Mouse (Mus musculus): Measurements from ENCODE around the gene Strn3. TPM values are rescaled to one million over a fixed set of nuclear protein-coding genes. Genes with fewer than 3 reads are reported as not detected.
A peak's percentile ranks its signal among the peaks of the same experiment; 100 is the strongest.
"Not testable (repeated sequence)": the region's sequence is repeated elsewhere in the genome, so short reads cannot be mapped to it uniquely, and the experiment has no call there.

The Strn3 gene
- total RNA-seq, 2 experiments from 2014 or later = 79.3 to 81.5 TPM

DNA sequence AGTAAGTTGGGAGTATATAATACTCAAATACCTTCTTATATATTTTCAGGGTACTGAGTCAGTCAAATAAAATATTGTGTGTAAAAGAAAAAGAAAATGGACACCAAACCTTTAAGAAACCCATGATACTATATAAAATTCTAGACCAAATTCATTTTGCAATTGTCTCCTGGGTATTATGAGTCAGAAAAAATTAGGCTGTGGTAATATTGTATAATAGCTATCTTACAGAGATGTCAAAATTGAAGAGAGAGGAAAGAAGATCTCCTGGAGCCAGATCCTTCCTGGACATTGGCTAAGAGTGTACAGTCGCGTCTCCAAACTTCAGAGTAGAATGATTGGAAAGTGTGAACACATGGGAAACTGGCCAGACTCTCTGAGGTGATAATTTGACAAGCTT is 4.5 kb upstream of the Strn3 start:
- no peak for DNase-seq (ENCODE audit: extremely low spot score in 1 of 2, low spot score in 2 of 2)
- intact Hi-C loops (cut with DNase I) = no loop called here

- DNase-seq (ENCODE audit: extremely low spot score in 1 of 2, low spot score in 2 of 2) = no peak
- intact Hi-C loops (cut with DNase I) = no loop called here
Observed at GRCm38 (mm10) chr12:51694966-51695365, 3.3 kb upstream of the Strn3 start.

DNA sequence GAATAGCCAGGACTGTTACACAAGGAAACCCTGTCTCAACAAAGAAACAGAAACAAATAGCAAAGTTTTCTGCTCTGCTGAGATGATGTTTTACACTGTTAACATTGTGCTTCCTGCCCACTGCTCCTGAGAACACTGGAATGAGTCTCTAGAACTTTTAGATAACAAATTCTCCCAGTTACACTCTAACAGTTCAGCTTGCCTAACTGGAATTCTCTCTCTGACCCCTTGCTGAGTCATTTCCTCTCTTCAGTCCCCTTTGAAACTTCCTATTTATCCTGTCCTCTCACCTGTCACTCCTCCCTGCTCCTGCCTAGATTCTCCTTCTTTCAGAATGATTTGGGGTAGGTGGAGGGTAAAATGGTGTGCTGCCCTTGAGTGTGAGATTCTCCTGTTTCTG is 2.4 kb upstream of the Strn3 start:
- no peak for DNase-seq (ENCODE audit: extremely low spot score in 1 of 2, low spot score in 2 of 2)
- intact Hi-C loops (cut with DNase I) = no loop called here

DNA sequence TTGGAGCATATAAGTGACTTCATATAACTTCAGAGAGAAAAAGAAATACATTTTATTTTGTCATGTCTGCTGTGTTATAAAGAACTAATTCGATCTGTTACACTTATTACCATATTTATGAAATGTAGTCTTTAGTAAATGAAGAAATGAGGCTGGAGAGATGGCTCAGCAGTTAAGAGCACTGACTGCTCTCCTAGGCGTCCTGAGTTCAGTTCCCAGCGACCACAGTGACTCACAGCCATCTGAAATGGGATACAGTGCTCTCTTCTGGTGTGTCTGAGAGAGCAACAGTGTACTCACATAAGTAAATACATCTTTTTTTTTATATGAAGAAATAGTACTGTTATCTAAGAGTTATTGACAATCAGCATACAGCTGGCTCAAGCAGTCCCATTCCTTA is 1.7 kb upstream of the Strn3 start:
- DNase-seq (ENCODE audit: extremely low spot score in 1 of 2, low spot score in 2 of 2) = no peak
- intact Hi-C loops (cut with DNase I) = no loop called here

- intact Hi-C loops (cut with DNase I); DNase-seq (ENCODE audit: extremely low spot score in 1 of 2, low spot score in 2 of 2): not testable (repeated sequence)
Observed at GRCm38 (mm10) chr12:51692870-51693269, 1.2 kb upstream of the Strn3 start.

DNA sequence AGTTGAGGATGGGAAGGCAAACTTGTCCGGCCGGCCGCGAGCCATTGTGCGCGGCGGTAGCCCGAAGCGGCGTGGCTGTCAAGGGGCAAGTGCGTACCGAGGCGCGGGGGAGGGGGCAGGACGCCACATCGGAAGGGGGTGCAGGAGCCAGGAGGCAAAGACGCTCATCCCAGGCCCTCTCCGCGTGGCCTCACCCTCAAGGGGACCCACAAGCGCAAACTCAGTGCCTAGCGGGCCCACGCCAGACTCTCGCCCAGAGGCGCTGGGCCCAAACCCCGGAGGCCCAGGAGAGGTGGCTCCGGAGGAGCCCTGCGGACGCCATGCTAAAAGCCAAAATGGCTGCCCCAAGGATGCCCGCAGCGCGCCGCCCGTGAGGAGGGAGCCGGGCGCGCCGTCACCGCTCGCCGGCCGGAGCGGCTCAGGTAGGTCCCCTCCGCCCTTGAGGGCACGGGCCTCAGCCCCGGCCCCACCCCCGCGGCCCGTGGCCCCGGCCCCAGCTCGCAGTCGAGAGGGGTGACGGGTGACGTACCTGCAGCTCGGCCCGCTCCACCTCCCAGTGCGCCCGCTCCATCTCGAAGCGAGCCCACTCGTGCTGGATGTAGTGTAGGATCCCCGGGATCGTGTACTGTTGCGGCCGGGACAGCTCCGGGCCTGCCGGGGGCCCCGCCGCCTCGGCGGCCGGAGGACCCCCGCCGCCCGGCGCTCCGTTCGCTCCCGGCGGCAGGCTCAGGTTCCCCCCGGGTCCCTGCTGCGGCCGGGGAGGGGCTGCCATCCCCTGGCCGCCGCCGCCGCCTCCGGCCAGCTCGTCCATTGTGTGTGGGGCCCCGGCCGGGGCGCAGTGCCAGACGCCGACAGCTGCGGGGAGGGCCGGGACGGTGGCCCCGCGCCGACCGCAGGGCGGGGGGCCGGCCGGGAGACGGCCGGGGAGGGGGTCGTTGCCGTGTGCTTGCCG is 528 bp downstream of the Strn3 start, which contains the start of gene Ap4s1:
TSS of gene Ap4s1 (plus strand) at position 141 of the 952 bp plus-strand sequence.
- intact Hi-C loops (cut with DNase I) = no loop called here
- DNase-seq (ENCODE audit: extremely low spot score in 1 of 2, low spot score in 2 of 2) = peak; percentile 44 to 84

GRCm38 (mm10) chr12:51688546-51688945 is 3.2 kb downstream of the Strn3 start:
- intact Hi-C loops (cut with DNase I) = no loop called here
- no peak for DNase-seq (ENCODE audit: extremely low spot score in 1 of 2, low spot score in 2 of 2)

DNA sequence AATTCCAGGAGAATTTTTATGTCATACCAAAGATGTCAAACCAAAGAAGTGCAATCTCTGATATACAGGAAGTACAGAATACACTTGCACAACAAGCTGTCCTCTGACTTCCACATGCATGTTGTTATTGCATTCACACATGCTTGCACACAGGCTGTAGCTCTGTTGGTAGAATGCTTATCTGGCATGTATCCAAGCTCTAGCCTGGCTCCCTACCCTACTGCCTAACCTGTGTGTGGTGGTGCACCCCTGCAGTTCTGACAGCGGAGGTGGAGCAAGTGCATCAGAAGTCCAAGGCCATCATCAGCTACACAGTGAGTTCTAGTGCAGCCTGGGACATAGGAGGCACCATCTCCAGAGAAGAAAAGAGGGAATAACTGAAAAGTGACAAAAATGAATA is 12.9 kb downstream of the Strn3 start:
- intact Hi-C loops (cut with DNase I) = no loop called here
- no peak for DNase-seq (ENCODE audit: extremely low spot score in 1 of 2, low spot score in 2 of 2)

DNA sequence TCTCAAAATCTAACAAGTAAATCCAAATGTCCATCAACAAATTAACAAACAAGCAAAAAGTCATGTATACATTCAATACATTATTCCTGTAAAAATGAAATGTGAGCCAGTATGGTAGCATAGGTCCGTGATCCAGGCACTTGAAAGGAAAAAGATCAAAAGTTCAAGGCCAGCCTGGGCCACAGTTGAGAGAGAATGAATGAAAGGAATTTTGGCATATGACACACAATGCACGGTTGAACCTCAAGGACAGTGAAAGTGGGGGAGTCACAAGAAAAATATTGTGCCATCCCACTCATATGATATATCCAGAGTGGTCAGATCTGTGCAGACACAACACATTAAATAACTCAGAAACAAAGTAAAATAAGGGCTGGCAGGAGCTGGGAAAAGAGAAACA is 15.3 kb downstream of the Strn3 start:
- DNase-seq (ENCODE audit: extremely low spot score in 1 of 2, low spot score in 2 of 2) = no peak
- intact Hi-C loops (cut with DNase I) = no loop called here

- intact Hi-C loops (cut with DNase I) = no loop called here
- DNase-seq (ENCODE audit: extremely low spot score in 1 of 2, low spot score in 2 of 2) = no peak
Observed at GRCm38 (mm10) chr12:51673270-51673669, 18.4 kb downstream of the Strn3 start.

- intact Hi-C loops (cut with DNase I) = no loop called here
Observed at GRCm38 (mm10) chr12:51671231-51671891, 20.3 kb downstream of the Strn3 start.

DNA sequence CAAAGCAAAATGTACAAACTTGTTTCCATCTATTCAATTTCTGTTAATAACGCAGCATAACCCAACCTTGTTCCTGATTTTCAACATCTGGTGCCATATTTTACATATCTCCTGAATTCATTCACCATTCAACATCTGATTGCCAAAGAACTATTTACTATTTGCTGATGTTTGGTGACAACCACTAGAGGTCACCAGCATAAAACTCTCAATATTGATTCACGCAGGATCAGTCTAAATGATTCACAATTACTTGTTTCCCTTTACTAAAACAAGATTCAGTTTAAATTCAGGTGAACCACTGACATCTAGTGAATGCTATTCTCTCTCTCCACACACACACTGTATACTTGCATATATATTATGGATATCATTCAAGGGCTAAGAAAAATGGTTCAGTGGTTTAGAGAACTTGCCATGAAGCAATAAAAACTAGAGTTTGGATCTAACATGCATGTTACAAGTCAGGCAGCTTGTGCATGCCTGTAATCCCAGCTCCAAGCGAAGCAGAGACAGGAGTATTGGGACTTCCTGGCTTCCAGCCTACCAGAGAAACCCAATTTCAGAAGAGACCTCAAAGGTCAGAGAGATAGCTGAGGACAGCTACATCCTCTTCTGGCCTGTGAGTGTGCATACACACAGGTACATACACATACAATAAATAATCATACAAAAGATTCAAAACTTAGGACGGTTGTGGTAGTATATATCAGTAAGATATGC is 24.8 kb downstream of the Strn3 start:
- DNase-seq (ENCODE audit: extremely low spot score in 1 of 2, low spot score in 2 of 2) = no peak
- intact Hi-C loops (cut with DNase I) = loop anchor here (5.0 kb wide), 1 partner anchor 75 kb away; no protein-coding TSS in a partner anchor

More at GRCm38 (mm10) chr12:51671231-51671891, 20.3 kb downstream of the Strn3 start:
- no peak for DNase-seq (ENCODE audit: extremely low spot score in 1 of 2, low spot score in 2 of 2)

DNA sequence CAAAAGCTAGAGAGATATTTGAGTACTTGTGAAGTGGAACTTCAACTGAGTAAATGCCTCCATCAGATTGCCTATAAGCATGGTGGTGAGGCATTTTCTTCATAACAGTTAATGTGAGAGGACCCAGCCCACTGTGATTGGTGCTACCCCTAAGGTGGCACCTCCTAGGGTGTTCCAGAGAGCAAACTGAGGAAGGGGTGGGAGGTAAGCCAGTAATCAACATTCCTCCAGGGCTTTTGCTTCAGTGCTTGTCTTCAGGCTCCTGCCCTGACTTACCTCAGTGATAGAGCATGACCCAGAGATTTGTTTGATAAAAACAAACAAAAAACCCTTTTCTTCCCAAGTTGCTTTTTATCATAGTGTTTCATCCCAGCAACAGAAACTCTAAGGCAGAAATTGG is 27.8 kb downstream of the Strn3 start:
- intact Hi-C loops (cut with DNase I) = no loop called here
- no peak for DNase-seq (ENCODE audit: extremely low spot score in 1 of 2, low spot score in 2 of 2)

GRCm38 (mm10) chr12:51663011-51663410 is 28.7 kb downstream of the Strn3 start:
- intact Hi-C loops (cut with DNase I) = no loop called here

GRCm38 (mm10) chr12:51655944-51656465 is 35.7 kb downstream of the Strn3 start:
- intact Hi-C loops (cut with DNase I) = no loop called here
- no peak for DNase-seq (ENCODE audit: extremely low spot score in 1 of 2, low spot score in 2 of 2)

More at GRCm38 (mm10) chr12:51663011-51663410, 28.7 kb downstream of the Strn3 start:
- no peak for DNase-seq (ENCODE audit: extremely low spot score in 1 of 2, low spot score in 2 of 2)

DNA sequence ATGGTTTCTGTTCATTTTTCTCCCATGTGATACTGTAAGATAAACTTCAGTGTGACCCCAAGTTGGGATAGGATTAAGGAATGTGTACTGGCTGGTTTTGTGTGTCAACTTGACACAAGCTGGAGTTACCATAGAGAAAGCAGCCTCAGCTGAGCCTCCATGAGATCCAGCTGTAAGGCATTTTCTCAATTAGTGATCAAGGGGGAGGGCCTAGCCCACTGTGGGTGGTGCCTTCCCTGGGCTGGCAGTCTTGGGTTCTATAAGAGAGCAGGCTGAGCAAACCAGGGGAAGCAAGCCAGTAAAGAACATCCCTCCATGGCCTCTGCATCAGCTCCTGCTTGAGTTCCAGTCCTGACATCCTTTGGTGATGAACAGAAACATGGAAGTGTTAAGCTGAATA is 42.3 kb downstream of the Strn3 start:
- DNase-seq (ENCODE audit: extremely low spot score in 1 of 2, low spot score in 2 of 2); intact Hi-C loops (cut with DNase I): not testable (repeated sequence)

DNA sequence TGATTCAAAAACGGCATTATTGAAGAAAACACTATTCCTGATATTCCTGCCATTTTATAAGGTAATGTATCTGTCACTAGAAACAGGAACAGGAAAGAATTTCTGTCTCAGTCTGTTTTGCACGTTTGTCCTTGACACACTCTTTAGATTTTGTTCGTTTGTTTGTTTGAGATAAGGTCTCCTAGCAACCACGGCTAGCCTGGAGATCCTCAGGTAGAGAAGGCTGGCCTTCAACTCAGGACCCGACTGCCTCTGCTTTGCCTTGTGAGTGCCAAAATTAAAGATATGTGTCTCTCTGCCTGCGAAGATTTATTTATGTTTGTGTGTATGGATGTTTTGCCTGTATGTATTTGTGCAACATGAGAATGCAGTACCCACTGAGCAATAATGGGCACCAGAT is 49.8 kb downstream of the Strn3 start:
- no peak for DNase-seq (ENCODE audit: extremely low spot score in 1 of 2, low spot score in 2 of 2)
- intact Hi-C loops (cut with DNase I) = no loop called here

GRCm38 (mm10) chr12:51636689-51637470 is 54.8 kb downstream of the Strn3 start:
- intact Hi-C loops (cut with DNase I) = no loop called here

More at GRCm38 (mm10) chr12:51636689-51637470, 54.8 kb downstream of the Strn3 start:
- no peak for DNase-seq (ENCODE audit: extremely low spot score in 1 of 2, low spot score in 2 of 2)

All from left cerebral cortex, postnatal 10 days (tissue).